Mouse (Mus musculus) left cerebral cortex, postnatal 4 days (tissue): ENCODE data around the gene Shld2. TPM values are rescaled to one million over a fixed set of nuclear protein-coding genes. Genes with fewer than 3 reads are reported as not detected.
"Not testable (repeated sequence)": the region's sequence is repeated elsewhere in the genome, so short reads cannot be mapped to it uniquely, and the experiment has no call there.

ENCODE experiments used
- DNase-seq: peaks from one replicate; pipeline ENCODE4 v3.0.0-alpha.2; 2022
- intact Hi-C: fragments of 180-260 bp; cut with DNase I; formaldehyde crosslinking; loops from one replicate; pipeline ENCODE4 v1.15.1; 2025
- total RNA-seq, 2 experiments: library from RNA; stranded (reverse); gene quantifications; 2 replicates each; pipeline ENCODE4 v1.2.3; 2021

Shld2 gene
- total RNA-seq, 2 experiments from 2014 or later = 9.4 to 11.0 TPM

DNA sequence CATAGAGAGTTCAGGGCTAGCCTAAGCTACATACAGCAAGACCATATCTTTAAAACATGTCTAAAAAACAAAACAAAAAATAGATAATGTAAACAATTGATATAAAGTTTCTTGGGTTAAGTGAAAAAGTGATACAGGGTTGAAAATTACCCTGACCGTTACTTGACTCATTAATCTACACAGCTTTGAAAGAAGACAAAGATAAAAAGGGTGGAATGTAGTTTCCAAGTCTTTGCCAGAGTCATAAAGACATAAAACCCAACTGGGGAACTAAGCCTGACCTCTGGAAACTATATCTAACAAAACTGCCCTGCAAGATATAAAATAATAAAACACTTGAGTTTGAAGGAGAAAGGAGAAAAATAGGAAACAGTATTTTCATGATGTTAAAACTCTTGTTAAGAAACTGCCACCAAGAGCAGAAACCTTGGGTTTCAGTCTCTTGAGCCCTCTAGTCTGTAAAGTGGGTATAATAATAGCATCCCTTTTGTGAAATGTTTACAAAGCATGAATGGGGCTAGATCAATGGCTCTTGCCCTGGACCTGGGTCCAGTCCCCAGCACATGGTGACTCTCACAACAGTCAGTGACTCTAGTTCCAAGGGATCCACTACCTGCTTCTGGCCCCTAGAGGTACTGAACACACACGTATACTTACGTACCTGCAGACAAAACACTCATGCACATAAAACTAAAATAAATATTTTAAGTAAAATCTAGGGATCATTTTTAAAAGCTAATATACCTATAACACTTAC, 20.9 kb downstream of the Shld2 start:
- intact Hi-C loops = no loop called here
- DNase-seq = no peak

DNA sequence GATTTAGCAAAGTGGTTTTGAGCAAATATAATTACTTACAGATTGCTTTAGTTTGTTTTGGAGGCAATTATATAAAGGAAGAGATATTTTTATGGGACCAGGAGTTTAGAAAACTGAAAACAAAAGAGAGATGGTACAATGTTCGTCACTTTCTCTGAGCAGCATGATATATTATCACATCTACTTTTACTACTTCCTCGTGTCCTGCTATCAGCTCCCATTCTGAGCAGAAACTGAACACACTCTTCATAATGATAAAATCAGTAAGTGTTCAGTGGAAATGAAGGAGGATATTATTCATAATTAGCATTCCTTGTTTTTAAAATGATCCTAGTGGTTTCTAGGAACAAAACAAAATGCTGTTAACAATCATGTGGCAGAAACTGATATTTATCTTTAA, 21.9 kb downstream of the Shld2 start:
- intact Hi-C loops = no loop called here
- DNase-seq = no peak

DNA sequence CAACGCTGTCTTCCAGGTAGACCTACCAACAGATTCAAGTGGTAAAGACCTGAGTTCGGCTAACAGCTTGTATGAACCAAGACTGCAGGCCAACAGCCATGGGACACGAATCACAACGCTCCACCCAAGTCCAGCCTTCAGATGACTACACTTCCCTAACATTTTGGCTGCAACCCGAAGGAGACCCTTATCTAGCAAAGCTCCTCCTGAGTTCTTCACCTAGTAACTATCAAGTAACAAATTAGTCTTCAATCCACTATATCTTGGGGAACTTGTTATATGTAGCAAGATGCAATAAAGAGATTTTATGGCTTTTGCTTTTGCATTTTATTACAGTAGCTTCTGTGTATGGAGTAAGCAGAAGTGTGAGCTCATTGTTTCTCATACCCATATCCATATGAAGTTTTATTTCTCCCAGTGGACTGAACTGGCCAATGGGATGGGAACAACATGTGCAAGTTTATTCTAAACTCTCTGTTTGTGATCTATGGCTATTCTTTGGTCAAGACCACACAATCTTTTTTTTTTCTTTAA, 28.5 kb downstream of the Shld2 start:
- intact Hi-C loops = no loop called here
- no peak for DNase-seq

DNA sequence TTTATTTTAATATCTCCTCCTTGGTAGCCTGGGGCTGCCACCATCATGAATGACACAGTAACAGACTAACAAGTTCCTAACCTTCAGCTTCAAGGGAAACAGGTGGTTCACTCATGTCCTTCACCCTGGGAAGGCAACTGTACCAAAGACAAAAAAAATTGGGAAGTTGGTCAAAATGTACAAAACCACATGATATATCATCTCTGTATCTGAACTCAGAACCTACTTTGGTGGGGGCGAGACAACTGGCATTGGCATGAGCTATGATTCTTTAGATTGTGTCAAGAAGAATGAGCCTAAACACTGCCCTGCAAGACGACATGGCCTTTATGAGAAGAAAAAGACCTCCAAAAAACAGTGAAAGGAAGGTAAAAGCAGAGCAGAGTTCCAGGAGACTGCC, 29.5 kb downstream of the Shld2 start:
- intact Hi-C loops = no loop called here
- no peak for DNase-seq

DNA sequence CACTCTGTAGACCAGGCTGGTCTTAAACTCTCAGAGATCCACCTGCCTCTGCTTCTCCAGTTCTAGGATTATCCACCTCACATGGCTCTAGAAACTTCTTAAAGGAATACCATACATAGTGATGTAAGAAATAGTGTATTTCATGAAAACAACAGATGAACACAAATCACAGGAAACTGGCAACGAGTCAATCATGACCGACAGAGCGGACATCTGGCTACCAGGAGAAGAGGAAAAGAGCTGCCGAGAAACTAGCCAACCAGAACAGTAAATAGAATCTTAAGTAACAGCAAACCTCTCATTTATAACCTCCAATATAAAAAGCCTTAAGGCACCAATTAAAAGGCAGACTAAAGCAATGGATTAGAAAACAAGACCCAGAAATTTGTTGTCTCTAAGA, 30.6 kb downstream of the Shld2 start:
- intact Hi-C loops = loop anchor here (10.0 kb wide), 1 partner anchor 85 kb away; no protein-coding TSS in a partner anchor

DNA sequence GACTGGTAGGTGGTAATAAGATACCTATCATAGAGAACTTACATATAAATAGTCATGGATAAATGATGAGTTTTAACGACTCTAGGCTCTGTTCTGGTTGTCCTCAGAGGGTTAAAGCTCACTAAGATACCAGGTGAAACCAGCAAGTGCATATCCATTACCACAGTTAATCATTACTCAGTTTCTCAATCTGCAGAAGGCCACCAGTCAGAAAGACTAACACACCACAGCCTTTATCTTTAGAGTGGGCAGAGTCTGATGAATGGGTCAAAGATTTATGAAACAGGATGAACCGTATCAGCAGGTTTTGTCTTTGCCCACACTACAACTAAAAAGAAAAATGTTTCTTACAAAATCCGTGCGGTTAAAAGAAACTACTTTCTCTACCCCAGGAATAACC, 35.1 kb downstream of the Shld2 start:
- intact Hi-C loops = loop anchor here (10.0 kb wide), 1 partner anchor 90 kb away; no protein-coding TSS in a partner anchor

More for the DNA sequence above, 30.6 kb downstream of the Shld2 start:
- no peak for DNase-seq

DNA sequence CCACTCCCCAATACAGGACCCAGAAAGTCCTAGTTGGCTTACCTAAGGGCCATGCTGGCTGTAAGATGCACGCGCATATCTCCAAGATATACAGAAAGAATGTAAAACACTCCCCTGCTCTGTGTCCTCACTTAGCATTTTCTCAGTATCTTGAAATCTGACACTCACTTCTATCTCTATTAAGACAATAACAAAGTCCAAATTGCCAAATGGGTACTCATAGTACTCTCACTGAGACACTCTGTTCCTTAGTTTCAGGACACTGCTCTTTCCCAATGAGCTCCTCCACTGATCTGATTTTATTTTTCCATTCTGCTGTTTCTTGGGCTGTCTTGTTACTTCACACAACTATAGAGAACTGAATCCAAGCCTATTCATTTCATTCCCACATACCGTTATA, 36.2 kb downstream of the Shld2 start:
- no peak for DNase-seq
- intact Hi-C loops = loop anchor here (5.0 to 10.0 kb wide), 2 partner anchors 91 to 293 kb away; no protein-coding TSS in a partner anchor

More for the DNA sequence above, 35.1 kb downstream of the Shld2 start:
- no peak for DNase-seq

DNA sequence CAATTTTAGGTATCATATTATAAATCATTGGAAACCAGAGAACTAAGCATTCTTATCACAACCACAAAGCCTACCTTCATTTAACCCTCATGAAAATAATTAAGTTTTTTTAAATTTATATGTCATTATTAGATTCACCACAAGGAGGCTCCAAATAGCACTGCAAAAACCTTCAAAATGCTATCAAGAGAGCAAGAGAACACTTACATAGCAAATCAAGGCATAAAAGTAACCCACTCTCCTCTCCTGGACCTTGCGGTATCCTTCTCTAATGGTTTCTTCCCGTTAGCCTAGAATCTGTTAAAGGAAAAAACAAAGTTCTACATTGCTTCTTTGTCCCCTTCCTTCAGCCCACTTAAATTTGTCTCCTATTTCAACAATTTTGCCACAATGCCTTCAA, 37.0 kb downstream of the Shld2 start:
- intact Hi-C loops = loop anchor here (5.0 to 10.0 kb wide), 2 partner anchors 92 to 294 kb away; no protein-coding TSS in a partner anchor
- no peak for DNase-seq

DNA sequence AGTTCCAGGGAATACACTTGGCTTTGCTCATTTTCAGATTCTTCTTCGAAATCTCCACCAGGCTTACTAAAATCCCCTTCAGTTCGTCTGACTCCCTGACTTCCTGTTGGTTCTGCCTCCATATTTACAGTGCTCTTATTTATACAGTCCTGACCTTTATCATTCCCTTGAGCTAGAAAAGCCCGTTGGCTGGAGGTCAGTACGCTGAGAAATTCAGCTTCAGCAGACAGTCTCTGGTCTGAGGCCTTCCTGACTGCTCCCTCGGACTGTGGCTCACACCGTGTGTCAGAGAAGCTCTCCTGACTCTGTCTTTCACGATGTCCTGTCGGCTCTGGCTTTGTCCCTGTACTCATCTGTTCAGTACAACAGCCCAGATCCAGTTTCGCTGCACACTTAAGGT, 42.2 kb downstream of the Shld2 start:
- intact Hi-C loops = no loop called here

DNA sequence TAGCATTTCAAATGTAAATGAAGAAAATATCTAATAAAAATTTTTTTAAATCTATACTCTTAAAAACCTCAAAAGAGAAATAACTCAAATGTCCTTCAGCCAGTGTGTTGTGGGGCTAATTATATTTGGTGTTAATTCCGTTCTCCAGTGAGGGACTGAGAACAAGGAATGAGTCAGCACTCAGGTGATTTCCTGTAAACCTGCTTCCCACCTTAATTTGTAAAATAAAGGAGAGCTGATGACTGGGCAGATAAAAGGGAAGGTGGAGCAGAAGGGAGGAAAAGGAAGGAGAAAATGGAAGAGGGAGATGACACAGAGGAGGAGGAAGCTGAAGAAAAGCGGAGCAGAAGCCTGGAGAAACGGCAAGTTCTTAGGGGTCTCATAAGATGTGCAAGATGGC, 51.8 kb downstream of the Shld2 start:
- intact Hi-C loops, DNase-seq: not testable (repeated sequence)

More for the DNA sequence above, 42.2 kb downstream of the Shld2 start:
- DNase-seq = no peak

DNA sequence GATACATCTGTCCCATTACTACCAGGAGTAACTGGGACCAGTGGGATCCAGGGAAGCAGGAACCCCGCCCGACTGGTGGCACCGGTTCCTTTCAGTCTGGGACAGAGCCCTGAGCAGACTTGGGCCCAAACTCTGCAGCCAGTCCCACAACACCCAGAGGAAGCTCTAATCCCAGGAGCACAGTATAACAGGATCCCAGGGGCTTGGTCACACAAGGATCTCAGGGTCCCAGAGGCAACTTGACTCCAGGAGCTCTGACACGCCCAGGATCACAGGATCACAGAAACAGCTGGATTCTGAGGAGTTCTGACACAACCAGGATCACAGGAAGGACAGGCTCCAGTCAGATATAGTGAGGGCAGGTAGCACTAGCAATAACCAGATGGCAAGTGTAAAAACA, 57.0 kb downstream of the Shld2 start:
- no peak for DNase-seq
- intact Hi-C loops = no loop called here

DNA sequence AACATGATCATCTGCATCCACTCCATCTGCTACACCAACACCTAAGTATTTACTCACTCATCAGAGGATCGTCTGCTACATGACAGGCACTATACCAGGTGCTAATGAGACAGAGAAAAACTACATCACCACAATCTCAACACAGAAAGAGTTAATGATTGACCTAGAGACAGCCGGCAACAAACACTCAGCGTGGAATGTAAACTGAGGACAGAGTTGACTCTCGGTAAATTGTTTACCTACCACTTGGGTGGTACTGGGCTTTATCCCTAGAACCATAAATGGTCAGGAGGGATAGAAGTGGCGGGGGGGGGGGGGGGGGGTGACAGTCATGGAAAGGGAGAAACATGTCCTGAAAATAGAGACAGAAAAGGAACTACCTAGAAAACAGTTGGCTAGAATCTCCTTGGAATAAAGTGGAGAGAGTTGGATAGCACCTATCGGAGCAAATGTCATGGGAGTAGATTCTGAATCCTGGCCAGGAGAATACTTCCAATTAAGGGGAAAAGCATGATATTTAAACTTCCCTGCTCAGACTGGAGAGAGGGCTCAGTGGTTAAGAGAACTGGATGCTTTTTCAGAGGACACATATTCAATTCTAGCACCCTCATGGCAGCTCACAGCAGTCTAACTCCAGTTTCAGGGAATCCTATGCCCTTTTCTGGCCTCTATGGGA, 57.7 kb downstream of the Shld2 start:
- DNase-seq = no peak
- intact Hi-C loops = no loop called here

DNA sequence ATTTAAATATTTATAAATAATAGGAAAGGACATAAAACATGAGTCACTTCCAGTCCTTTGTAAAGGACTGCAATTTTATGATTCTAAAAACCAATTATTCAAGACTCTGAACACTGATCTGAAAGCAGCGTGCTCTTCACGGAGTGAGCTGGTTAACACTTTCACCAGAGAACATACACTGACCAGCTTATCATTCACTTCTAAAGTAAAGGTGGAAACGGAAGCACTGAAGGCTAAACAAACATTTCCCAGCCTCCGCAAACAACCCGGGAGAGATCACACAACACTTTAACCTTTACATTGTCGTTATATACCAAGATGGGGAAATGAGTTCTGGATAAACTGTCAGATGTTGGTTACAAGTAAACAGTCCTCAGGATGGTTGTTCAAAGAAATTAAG, 69.6 kb downstream of the Shld2 start:
- no peak for DNase-seq
- intact Hi-C loops = no loop called here

DNA sequence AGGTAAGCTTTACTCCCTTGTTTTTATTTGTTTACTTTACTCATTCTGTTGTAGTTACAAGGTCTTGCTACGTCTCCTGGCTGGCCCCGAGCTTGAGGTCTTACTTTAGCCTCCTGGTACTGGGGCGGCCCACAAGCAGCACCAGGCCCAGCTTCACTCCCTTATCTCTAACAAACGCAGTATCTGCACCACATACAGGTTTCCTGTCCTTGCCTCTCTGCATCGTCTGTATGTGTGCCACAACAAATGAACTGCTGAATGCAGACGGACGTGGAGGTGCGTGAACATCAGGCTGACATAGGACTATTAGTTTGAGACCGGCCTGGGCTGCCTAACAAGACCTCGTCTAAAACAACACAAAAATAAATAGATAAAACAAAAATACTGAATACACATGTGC, 70.0 kb downstream of the Shld2 start:
- intact Hi-C loops = no loop called here
- DNase-seq = no peak

DNA sequence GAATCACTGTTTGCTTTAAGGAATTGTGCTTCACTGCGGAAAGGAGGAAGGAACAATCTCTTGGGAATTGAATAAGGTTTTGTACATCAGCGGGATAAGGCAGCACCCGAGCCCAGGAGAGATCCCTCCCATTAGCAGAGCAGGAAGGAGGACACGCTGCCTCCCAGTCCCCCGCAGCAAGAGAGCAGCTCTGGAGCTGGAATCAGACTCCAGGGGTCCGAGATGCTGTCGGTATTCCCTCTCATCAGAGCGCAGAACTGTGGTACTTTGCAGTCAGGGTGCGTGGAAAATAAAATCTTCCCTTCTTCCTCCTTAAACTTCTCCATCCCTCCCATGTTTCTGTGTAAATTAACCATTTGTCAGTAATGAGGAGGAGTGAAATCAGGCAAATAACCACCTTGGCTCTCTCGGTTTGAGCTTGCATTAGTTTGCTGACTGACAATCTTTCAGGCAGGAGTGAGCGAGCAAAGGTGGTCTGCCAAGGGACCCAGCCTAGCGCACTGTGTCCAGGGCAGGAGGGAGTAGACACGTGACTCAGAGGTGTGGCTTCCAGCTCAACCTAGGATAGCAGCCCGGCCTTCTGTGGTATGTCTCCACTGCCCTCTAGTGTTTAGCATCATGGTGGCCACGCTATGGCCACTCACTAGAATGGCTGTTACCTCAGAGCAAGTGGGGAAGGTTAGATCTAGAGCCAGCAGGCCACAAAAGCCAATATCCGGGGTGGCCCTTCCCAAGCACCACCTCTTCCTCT, 75.5 kb downstream of the Shld2 start:
- DNase-seq = peak; percentile 76
- intact Hi-C loops = no loop called here

DNA sequence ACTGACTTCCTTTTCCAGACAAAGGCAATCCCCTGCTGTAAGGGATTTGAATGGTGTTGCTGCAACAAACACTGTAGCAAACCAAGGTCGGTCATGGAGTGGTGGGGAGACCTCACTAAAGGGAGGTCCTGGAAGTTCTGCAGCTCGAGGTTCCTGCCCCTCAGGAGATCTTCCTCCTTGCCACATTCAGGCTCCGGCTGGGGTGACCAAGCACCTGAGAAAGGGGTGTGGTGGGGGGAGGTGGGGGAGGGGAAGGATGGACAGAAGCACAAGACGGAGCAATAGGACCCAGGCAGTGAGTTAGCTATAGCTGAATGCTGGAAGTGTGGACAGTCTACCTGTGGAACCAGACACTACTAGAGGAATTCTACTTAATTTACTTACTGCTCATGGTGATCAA, 76.4 kb downstream of the Shld2 start:
- intact Hi-C loops = no loop called here
- DNase-seq = no peak

DNA sequence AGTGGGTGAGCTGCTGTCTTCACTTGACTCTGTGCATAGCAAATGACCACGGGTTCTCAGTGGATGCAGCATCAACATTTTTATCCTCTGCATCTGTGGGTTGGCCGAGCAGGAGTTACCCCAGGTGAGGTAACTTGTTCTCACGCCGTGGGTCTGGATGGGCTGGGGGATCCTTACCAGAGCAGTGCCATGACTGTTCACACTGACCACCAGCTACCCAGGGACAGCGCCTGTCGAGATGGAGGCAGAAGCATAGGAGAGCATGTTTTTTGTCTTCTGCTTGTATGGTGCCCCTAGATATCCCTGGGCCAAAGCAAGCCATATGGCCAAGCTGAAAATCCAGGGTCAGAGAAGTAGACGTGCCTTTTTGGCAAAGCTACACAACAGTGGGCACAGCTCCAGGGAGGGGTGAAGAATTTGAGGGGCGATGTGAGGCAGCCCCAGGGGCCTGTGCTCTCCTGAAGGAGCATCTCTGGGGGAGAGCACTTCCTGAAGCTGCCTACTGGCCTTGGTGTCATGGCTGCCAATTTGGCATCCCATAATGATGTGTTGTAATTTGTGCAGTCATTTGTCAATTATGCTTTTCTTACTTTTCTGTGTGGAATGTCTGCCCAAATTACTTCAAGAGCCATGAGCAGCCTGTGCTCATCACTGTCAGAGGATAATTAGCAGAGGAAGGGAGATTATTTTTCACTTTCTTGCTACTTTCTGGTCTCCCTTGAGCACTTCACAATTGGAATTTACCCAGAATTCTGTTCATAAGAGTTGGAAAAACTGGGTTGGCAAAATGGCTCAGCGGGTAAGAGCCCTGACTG, 77.2 kb downstream of the Shld2 start:
- intact Hi-C loops = no loop called here
- DNase-seq = peak; percentile 44

DNA sequence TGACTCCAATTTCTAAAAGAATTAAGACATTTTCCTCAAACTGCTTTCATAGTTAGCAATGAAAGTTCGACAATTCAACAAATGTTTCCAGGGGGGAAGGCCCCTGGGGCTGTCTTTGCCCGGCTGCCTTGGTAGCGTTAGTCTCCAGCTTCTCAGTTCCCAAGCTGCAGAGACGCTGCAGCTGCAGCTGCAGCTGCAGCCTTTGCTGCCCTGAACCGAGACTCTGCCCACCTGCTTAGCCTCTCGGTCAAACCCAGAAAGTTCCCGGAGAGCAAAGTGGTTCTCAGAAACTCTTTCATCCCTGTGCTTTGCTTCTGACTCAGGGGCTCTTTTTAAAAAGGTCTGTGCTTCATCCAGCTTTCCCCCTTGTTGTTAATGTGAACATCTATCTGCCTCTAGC, 78.0 kb downstream of the Shld2 start:
- intact Hi-C loops = no loop called here
- DNase-seq = no peak

DNA sequence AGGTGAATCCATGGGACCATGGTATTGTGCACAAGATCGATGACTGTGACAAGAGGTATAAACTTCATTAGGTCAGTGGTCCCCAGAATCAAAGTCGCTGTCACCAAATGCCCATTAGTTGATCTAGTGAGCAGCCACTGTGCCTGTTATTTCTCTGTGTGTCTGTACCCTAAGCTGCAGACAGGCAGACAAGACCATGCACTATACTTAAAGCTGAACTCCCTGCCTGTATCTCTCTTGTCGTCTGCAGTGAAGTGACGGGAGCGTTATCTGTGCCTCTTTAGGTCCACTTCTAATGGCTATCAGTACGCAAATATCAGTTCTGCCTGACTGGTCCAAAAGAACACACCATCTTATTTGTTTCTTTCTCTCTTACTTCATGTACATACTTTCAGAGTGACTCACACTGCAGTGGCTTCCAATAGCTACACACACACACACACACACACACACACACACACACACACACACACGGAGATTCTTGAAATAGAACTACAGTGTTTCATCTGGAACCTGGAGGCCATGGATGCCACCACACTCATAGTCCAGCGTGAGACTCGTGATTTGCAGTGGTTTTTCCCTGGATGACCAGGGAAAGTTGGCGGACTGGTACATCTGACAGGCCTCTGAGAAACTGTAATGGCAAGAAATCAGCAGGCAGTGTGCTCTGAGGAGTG, 81.3 kb downstream of the Shld2 start:
- DNase-seq = no peak
- intact Hi-C loops = no loop called here

DNA sequence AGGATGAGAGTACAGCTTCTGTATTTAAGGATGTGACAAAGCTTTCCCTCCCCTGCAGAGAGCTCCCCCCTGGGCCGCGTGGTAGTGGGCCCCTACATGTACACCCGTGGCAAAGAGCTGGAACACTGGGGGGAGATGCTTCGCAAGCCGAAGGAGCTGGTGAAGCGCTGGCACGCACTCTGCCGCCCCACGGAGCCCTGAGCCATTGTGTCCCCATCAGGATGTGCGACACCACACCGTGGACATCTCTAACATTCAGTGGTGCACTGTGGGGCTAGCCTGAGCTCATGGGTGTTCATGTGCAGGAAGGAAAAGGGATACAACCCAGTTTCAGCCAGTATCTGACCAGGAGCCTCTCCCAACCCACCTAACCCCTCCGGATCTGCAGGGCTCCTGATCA, 82.3 kb downstream of the Shld2 start:
- intact Hi-C loops = no loop called here
- DNase-seq = no peak
